Mouse (Mus musculus): ENCODE results near the gene Ippk. TPM values are rescaled to one million over a fixed set of nuclear protein-coding genes. Genes with fewer than 3 reads are reported as not detected.

Gene Ippk
- total RNA-seq, 2 experiments from 2014 or later = 12.8 to 14.2 TPM

DNA sequence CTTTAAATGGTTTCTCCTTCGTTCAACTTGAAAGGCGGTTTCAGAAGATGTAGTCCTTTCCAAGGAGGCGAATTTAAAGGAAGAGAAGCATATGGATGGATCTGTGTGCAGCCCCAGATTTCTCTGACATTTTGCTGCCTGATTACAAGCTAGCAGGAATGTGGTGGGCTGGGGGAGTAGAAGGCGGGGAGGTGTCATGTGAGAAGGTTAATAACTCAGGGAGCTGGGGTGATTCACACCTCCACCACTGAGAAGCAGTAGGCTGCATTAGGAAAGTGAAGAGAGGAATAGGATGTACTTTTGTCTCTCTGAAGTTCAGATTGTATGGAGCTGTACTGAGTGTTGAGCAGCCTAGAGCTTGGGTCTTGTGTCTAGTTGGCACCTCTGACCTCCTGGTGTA, 910 bp downstream of the Ippk start:
- intact Hi-C loops (cut with DNase I) = no loop called here
- DNase-seq (ENCODE audit: low spot score in 2 of 2) = no peak

DNA sequence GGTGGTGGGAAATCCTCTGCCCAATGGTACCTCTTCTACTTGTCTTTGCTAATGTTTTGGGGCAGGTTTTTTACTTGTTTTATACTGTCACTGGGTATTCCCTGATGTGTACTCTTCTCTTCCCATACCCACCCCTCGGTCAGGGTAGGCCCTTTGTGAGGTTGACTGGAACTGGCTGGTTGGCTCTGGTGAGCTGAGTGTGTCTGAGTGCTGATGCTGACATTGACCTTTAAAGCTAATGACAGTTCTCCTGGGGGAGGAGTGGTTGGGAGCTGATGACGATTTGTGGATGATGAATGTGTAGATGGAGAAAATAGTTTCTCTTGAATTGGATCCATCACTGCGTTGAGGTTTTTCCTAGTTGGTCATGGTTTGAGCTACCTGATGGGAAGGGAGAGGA, 5.7 kb downstream of the Ippk start:
- DNase-seq (ENCODE audit: low spot score in 2 of 2) = no peak
- intact Hi-C loops (cut with DNase I) = no loop called here

DNA sequence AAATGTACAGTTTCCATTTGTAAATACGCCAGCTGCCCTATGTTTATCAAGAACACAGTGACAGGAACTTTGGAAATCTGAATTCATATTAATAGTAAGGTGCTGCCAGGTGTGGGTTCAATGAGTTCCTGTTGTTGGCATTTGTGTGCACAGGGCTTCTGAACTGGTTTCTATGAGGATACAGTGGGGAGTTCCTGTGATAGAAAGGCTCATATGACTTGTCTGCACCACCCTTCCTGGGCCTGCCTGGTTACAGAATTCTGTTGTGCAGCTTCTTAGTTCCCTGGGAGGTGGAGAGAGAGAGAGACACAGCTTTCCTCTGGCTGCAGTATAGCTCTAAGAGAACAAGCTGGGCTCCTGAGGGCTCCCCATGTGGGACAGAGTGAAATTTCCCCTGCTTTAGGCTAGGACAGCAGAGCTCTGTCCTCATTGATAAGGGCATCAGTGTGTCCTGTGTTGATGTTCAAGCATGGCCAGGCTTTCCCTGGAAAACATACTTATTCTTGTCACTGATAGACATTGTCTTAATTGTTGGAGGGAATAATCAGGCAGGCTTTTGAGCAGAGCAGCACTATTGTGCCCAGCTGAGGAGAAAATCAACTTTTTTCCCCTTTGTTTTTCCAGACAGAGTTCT, 7.1 kb downstream of the Ippk start:
- DNase-seq (ENCODE audit: low spot score in 2 of 2) = no peak
- intact Hi-C loops (cut with DNase I) = no loop called here

DNA sequence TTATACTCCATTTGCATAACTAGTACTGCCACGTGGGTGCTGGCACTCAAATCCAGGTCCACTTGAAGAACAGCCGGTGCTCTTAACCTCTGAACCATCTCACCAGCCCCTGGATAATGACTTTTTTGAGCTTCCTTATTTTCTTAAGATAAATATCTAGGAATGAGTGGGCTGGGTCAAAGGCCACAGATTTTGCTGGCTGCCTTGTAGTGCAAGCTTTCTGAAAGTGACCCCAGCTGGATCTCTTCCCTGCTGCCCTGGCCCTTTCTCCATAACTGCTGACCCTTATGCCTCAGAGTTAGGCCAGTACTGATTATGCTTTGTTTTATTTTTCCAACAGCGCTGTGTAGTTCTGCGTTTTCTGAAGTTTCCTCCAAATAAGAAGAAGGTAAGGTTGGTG, 9.5 kb downstream of the Ippk start:
- intact Hi-C loops (cut with DNase I) = no loop called here
- DNase-seq (ENCODE audit: low spot score in 2 of 2) = no peak

DNA sequence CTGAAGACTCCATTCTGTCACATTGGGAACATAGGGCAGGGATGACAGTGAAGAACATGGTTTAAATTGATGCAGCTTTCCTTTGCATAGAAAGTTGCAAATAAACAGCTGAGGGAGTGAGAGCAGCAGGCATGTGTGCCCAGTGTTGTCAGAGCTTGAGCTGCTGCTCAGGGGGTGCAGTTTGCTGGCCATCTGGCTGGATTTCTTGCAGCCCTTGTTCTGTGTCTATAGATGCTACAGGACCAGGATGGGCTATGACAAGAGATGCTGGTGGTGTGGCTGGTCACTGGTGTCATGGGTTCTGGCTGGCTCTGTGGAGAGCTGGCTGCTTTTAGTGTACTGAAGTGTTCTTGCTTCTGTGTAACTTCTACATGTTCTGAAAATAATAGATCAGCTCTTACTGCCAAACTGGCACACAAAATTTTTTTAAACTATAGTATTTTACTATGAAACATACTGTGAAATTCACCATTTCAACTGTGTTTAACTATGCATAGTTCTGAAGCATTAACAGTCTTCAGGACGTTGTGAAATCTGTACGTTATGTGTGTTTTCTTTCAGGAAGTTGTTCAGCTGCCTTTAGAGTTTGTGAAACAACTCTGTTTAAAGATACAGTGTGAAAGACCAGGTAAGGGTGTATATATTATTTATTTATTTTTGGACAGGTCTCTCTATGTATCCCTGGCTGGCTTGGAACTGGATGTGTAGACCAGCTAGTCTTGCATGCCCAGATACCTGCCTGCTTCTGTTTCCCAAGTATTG, 12.4 kb downstream of the Ippk start:
- DNase-seq (ENCODE audit: low spot score in 2 of 2) = peak in 1 of 2 experiments; percentile 48
- intact Hi-C loops (cut with DNase I) = no loop called here

DNA sequence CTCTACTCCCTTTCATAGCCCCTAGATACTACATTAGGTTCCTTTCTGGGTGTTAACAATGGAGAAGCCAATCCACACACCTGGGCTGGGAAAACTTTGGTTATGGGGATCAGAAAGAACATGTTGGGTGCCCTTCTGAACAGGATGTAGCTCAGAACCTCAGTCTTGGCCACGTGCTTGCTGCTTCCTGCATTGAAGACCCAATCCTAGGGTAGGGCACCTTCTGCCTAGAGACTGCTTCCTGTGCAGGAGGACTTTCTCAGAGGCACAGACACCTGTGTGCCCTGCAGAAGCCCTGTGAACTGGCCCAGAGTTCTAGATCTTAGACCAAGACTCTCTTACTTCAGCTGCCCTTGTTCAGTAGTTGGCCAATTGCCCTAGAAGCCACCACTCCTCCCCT, 14.7 kb downstream of the Ippk start:
- DNase-seq (ENCODE audit: low spot score in 2 of 2) = no peak
- intact Hi-C loops (cut with DNase I) = no loop called here

DNA sequence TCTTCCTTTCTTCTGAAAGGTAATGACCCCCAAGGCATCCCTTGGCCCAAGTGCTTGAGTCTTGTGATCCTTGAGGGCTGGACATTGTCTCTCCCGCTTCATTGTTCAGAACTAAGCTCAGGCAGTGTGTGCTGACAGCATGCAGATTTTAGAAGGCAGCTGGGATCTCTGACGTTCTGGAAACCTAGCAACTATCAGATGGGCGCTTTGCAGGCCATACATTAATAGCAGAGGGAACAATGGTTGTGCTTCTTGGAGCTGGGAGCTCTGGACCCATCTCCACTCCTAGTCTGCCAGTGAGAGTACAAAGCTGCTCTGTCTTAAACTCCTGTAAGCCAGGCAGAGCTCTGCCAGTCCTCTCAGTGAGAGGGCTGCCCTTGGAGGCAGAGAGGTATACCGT, 15.1 kb downstream of the Ippk start:
- intact Hi-C loops (cut with DNase I) = no loop called here
- no peak for DNase-seq (ENCODE audit: low spot score in 2 of 2)

DNA sequence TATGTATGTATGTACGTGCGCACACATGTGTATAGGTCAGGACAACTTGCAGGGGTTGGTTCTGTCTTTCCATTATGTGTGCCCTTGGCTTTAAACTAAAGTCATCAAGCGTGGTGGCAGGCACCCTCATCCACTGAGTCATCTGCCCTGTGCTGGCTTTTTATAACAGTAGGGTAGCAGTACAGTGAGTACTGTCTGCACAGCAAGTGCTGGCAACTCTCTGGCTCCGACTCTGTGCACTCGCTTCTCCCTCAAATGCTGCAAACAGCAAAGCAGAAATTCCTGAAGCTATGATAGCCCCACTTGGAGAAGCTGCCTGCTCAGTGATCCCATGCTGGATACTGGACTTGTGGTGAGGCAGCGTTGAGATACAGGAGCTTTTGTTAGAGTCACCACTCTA, 23.4 kb downstream of the Ippk start:
- intact Hi-C loops (cut with DNase I) = no loop called here
- no peak for DNase-seq (ENCODE audit: low spot score in 2 of 2)

DNA sequence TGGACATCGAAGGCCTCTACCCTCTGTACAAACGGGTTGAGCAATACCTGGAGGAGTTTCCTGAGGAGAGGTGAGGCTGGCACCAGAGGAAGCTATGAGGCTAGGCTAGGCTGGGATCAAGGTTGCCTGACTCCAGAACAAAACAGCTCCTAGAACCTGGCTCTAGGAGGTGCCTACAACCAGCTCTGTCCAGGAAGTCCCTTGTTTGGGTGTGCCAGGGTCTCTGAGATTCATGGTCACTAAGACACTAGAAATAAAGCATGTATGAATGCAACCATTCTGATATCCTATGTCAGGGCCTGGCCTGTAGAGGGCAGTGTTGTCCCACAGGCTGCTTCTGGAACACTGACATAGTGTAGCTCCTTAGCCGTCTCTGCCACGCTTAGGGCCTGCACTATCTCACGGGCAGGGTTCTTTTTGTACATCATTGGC, 28.3 kb downstream of the Ippk start:
- DNase-seq (ENCODE audit: low spot score in 2 of 2) = peak; percentile 84 to 88
- intact Hi-C loops (cut with DNase I) = no loop called here

DNA sequence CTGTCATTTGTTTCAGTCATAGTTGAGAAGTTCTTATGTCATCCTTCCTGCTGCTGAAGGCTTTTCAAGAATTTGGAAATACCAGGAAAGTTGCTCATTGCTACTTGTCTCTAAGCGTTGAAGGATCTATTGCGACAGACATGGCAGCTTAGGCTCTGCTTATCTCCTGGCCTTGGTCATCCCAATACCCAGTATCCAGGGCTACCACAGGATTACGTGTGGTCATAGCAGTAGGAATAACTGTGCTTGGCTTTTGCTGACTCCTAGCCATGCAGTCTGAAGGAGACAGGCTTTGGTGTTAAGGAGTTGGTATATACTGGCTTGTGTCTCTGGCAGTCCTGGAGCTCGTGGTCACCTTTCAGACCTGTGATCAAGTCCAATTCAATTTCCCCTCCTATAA, 39.2 kb downstream of the Ippk start:
- intact Hi-C loops (cut with DNase I) = no loop called here
- no peak for DNase-seq (ENCODE audit: low spot score in 2 of 2)

DNA sequence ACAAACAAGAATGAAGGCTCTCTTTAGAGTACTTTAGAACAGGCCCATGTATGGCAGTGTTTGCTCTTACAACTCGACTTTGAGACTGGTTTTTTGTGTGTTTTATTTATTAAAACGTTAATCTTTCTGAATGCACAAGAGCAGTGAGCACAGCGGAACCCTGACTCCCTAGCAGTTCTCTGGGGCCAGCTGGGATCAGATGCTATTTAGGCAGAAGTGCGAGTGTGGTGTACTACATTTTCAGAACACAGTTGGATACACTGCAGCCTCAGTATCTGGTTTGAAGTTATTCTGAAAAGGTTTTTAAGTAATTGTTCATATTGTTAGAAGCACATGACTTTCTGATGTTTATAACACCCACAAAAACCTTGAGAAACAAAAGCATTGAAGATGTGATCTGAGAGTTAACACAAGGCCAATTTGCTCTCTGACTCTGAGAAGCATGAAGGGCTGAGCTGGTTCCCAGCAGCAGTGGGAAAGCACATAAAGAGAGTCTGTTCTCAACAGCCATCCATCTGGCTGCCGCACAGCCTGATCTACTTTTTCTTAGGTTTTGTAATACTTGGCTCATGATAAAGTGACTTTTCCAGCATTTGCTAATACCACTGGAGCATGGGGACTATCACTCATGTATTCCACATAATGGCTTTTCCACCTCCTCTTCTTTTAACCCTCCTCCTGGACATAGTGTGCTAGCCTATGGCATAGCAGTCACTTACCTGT, 39.8 kb downstream of the Ippk start:
- DNase-seq (ENCODE audit: low spot score in 2 of 2) = peak; percentile 18 to 26
- intact Hi-C loops (cut with DNase I) = no loop called here

DNA sequence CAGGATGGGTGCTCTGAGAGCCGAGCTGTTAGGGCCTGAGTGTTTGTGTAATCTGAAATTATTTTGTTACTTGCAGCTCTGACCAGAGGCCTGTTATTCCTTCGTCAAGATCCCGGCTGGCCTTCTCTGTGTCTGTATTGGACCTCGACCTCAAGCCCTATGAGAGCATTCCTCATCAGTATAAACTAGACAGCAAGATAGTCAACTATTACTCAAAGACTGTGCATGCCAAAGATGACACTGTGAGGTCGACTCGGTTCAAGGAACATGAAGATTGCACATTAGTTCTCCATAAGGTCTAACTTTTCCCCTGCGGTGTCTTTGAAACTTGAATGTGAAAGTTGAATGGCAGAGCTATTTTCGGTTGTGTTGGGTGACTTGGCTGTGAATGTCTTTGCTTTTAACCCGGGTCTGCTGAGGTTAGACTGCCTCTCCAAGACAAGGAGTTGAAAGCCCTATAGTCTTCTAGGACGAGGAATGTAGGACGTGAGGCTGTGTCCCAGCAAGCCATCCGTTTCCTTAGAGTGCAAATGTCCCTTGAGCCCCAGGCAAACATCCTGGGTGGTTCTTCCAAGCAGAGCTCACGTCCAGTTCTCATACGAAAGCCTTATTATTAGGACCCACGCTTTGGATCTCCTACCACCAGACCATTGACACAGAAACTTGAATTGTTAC, 40.5 kb downstream of the Ippk start:
- intact Hi-C loops (cut with DNase I) = no loop called here
- DNase-seq (ENCODE audit: low spot score in 2 of 2) = no peak

DNA sequence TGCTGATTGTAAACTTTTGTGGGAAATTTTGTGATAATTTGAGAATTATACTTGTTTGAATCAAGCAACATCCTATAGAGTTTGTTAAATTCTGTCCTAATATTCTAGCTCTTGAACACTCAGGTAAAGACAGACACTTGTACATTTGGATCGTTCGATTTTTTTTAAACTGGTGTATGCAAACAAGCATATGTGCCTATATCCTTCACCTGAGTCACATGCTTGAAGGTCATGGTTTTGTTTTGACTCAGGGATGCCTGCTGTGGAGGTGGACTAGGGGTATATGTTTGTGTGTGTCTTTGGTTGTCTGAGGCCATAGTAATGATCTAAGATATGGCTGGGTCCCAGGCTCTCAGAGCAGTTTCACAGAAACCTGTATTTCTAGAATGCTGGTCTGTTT, 41.9 kb downstream of the Ippk start:
- intact Hi-C loops (cut with DNase I) = no loop called here
- DNase-seq (ENCODE audit: low spot score in 2 of 2) = no peak

DNA sequence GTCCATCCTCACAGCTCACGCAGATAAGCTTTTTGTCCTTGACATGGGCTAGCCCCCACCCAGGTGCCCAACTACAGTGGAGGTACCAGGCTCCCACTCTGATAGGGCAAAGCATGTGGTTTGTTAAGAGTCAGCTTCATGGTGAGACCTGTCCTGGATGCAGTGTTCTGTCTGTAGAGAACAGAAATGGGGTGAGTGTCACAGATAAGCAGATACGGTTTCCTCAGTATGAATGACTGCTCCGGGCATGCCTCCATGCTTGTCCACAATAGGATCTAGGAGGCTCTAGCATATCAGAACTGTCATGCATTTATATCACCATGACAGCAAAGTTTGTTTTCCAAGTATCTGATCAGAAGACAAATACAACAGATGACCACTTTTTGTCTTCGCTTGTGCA, 44.8 kb downstream of the Ippk start:
- intact Hi-C loops (cut with DNase I) = no loop called here
- DNase-seq (ENCODE audit: low spot score in 2 of 2) = no peak

DNA sequence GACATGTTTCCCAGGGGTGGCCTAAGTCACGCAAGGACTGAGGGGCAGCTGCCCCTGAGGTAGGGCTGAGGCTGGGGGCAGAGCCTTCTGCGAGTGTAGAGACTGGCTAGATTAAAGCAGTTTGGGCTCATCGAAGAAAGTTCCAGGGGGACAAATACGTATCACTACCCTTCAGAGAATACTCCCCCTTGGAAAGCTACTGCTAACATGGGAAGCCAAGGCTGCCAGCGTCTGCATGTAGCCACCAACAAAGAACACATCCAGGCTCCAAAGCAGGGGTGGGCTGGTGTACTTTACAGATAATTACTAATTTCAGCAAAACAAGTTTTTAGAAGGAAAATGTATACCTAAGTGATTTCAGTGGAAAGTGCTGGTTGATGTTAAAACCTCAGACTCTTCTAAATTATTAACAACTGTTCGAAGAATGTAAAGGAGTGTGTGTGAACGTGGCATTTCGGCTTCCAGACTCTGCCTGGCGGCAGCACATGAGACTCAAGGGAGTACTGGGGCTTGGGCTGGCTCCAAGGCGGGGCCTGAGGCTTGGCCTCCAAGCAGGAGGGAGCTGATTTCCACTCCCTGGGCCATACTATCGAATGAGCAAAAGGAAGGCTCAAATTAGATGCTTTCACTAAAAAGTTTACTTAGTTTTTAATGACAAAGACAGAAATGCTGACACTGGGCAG, 45.5 kb downstream of the Ippk start:
- no peak for DNase-seq (ENCODE audit: low spot score in 2 of 2)
- intact Hi-C loops (cut with DNase I) = no loop called here

DNA sequence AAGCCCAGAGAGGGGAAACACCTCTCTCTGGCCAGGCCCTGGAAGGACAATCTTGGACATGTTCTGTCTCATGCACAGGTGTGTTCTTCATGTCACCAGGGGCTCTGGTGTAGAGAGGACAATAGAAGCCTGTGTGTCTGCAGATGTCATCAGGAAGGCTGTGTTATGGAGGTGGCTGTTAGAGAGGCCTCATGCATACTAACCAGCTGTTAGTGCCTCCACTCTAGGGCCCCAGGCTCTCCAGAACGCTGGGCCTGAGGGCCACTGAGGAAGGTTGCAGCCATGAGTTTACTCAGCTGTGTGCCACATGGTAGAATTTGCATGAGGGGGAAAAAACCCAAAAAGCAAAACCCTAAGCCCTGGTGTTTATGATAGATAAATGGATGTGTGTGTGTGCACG, 46.5 kb downstream of the Ippk start:
- intact Hi-C loops (cut with DNase I) = no loop called here
- no peak for DNase-seq (ENCODE audit: low spot score in 2 of 2)

DNA sequence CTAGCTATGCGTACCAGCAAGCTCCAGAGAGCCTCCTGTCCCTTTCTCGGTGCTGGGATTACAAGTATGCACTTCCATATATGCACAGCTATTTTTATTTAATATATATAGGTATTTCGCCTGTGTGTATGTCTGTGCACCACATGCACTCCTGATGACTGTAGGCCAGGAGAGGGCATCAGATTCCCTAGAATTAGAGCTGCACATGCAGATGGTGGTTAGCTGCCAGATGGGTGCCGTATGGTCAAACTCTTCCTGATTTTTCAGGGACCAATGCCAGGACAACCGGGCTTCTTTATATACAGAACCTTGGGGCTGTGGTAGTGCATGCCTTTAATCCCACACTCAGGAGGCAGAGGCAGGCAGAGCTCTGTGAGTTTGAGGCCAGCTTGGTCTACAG, 48.0 kb downstream of the Ippk start:
- intact Hi-C loops (cut with DNase I) = no loop called here
- DNase-seq (ENCODE audit: low spot score in 2 of 2) = no peak

DNA sequence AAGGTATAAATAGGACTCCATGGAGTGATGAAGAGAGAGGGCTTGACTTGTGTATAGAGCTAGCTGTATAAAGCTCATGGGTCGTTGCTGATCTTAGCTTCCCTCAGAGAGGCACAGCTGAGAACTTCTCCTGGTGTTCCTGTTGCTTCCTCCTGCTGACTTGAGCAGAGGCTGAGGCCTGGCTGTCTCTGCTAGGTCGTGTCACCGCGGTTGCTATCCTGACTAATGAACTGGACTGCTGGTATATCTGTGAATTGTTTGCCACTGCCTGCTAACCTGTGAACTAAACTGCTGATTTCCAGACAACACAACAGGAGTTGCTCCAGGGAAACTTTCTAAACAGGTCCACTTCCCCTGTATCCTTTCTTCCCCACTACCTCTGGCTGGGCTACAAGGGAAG, 49.3 kb downstream of the Ippk start:
- DNase-seq (ENCODE audit: low spot score in 2 of 2) = no peak
- intact Hi-C loops (cut with DNase I) = no loop called here

DNA sequence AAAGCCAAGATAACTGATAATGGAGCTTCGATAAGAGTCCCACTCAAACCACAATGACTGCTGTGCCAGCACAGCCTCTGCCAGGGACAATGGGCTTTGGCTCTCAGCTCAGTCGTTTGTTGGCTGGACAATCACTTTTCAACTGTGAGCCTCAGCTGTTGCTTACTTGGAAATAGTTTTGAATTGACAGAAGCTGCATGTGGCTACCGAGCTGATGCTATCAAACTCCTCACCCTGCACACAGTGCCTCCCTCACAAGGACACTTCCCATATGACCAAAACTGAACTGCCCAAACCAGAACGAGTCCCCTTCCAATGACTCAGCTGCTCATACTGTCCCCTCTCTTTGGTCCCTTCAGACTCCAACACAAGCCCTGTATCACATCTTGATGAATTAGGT, 49.8 kb downstream of the Ippk start:
- intact Hi-C loops (cut with DNase I) = no loop called here
- no peak for DNase-seq (ENCODE audit: low spot score in 2 of 2)
